Mouse (Mus musculus) left cerebral cortex, postnatal 14 days (tissue): ENCODE data around the gene Rerg. TPM values are rescaled to one million over a fixed set of nuclear protein-coding genes. Genes with fewer than 3 reads are reported as not detected.

Experiments
- DNase-seq, 2 experiments: peaks; one replicate each; pipeline ENCODE4 v3.0.0; 2021 to 2022; ENCODE audit warnings: low spot score in 2 of 2, mixed read lengths in 1 of 2
- intact Hi-C: fragments of 180-260 bp; cut with DNase I; formaldehyde crosslinking; loops from one replicate; pipeline ENCODE4 v1.15.1; 2025
- total RNA-seq, 2 experiments: library from RNA; stranded (reverse); gene quantifications; 2 replicates each; pipeline ENCODE4 v1.2.3; 2021

Rerg gene
- total RNA-seq, 2 experiments from 2014 or later: 8.1 to 9.3 TPM

DNA sequence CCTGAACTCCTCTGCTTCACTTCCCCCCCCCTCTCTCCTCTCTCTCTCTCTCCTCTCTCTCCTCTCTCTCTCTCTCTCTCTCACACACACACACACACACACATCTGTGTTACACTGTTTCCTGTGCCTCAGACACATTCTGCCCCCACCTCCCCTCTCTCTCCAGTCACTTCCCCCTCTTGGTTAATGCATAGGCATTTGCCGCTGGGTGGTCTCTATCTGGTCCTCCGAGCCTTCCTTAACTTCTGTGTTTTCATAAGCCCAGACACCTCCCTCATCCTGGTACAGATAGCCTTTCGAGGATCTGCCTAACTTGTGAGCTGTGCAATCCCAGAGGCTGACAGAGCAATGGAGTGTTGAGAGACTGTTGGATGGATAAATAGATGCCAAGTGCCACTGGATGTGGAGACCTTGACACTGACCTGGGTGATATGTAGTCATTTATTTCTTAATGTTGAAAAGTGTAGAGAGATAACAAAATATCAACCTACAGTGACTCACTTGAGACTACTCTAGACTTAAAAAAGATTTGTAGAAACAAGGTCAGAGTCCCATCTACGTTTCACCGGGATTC, 29.0 kb downstream of the Rerg start:
- no peak for DNase-seq
- intact Hi-C loops: no loop called here

DNA sequence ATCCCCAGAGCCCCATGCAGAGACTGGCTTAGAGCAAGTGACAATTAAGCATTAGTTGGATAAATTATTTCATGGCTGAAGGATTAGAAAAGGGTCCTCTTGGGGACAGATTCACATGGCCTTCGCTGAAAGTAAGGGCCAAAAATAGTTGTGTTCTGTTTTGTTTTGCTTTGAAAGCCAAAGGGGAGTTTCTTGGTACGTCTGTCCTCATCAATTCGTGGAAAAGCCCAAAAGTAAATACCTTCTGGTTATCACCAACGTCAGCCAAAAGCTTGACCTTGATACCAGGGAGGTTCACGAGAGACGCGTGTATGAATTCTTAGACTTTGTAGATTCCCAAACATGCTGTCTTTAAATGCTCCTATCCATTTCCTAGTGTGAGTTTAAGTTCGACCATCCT, 31.5 kb downstream of the Rerg start:
- intact Hi-C loops: no loop called here

DNA sequence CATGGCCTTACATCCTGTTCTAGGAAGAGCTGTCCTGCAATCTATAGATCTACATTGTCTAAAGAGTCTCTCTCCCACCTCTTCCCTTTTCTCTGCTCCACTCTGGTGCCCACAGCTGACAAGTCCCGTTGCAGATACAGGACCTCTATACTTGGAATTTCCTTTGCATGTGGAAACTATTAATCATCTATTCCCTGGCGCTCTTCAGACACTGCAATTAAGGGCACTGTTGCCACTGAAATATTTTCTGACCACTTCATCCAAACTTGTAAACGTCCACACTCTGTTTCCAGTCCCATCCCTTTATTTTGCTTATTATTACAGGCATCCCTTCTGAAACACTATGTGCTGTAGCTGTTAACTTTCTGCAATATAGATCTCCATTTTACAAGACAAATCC, 31.9 kb downstream of the Rerg start:
- intact Hi-C loops: no loop called here
- DNase-seq: no peak

More for the DNA sequence above, 31.5 kb downstream of the Rerg start:
- DNase-seq: no peak

DNA sequence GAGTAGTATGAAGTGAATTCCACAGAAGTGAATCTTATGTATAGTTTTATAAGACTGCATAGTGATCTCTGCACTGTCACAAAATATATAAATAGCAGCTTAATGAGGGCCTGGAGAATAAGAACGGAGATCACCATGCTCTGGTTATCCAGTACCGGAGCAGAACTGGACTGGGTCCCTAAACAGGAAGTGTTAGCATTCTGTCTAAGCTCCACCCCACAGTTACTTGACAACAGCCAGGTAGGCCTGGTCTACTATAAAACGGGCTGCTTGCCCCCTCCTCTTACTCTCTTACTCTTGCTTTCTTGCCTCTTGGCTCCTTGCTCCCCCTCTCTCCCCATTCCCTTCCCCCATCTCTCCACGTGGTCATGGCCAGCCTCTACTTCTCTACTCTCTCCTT, 33.9 kb downstream of the Rerg start:
- intact Hi-C loops: no loop called here
- no peak for DNase-seq

DNA sequence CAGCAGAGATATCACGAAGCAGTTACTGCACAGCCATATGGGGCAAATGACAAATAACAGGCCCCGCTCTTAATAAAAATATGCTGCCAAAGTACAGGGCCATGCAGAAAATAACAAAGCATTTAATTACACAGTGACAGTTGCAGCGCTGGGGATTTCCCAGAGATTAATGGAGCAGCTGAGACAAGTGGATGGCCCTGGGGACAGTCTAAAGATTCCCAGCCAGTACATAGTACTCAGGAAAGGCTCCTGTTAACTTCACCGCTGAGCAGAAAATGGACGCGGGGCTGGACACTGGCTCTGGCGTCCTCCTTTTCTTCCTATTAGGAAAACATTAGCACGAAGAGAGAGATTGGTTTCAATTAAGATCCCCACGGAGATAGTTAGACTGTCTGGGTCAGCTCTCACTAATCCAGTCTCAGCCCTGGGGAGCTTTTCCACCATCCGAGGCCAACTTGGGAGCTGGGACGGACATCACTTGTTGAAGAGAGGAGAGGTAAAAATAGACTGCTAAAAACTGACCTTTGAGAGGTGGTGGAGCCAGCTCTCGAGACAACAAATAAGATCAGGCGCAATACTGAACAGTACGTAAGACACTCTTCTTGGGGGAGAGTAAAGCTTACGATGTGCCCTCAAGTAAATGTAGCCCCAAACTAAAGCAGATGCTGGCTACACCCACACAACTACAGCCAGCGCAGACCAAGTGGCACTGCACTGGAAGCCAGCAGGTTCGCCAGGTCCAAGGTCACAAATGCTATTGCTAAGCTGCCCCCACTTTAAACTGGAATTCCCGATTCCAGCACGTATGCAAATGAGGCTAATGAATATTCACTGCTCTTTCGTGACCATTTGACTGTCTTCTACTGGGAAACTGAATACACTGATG, 34.5 kb downstream of the Rerg start:
- intact Hi-C loops: no loop called here
- DNase-seq: no peak

DNA sequence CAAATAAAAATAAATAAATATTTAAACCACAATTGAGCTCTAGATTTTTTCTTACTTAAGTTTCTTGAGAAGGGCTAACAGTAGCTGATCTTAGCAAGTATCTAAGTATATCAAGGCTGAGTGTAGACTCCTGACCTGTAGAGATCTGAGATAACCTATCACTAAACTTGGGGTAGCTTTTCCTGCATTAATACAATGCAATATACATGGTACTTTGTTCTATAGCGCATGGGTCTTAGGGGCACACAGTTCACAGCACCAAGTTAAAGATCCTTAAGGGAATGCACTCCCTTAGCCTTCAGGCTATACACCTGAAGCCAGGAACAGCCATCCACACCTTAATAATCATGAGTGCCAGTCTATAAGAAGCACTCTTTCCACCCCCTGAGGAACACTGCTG, 38.5 kb downstream of the Rerg start:
- intact Hi-C loops: no loop called here
- DNase-seq: no peak

DNA sequence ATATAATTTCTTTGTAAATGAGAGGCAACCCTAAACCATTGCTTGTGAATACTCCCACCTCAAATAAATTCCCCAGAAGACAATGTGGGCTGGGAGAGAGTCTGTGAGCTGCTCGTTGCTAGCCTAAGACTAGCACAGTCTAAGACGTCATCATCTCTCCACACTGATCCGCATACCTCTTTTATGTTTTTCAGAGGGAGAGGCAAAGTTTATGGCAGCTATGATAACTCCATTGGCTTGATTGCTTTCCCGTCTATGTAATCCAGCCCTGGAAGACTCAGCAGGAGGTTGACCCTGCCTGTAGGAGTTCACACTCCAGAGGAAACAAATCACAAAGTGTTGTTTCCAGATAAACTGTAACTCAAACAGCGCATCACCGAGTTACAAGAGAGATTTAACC, 38.9 kb downstream of the Rerg start:
- intact Hi-C loops: no loop called here

DNA sequence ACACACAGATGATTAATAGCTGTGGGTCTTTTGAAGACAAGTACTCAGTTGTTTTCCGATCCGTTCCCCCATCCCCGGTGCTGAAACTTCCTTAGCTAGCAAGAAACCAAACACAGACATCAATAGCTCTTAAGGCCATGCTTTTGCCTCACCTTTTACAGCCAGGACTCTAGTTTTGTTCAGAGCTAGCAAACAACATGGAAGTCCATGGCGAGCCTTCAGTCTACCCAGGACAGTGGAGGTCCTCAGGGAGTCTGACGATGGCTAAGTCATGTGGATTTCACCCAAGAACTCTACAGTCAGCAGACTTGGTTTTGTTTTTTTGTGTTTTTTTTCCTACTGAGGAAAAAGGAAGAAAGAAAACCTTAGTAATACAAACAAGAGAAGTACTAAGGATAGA, 43.4 kb downstream of the Rerg start:
- intact Hi-C loops: no loop called here
- DNase-seq: no peak

More for the DNA sequence above, 38.9 kb downstream of the Rerg start:
- DNase-seq: no peak

DNA sequence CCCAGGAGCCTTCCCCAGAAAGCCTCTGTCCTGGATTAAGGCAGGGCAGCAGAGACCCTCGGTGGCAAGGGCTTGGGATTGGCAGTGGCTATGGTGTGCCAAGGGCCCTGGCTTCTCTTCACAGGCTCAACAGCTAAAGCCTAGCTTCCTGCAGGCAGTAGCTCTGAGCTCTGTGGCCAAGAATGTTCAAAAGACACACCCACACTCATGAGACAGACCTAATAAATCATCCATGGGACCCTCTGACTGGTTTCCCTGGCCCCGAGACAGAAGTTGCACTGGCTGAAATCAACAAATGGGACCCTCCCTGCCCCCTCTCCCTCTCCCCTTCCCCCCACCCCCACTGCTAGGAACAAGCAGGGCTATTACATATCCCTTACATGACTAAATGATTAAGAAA, 44.1 kb downstream of the Rerg start:
- no peak for DNase-seq
- intact Hi-C loops: no loop called here

DNA sequence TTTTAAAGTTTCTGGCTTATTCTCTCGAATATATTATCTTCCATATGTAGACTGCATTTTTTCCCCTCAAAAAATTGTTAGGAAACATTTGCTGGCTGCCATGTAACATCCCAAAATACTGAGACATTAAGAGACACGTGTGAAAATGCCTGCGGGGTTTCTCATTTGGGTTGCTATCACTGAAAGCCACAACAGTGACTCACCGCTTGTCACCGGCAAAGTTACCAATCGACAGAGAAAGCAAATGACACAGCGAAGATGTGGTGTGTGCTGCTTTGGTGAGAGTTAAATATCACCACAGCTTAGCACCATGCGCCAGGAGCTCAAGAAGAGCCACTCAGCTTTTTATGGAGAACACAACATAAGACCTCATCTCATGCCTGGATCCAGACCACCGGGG, 44.9 kb downstream of the Rerg start:
- DNase-seq: peak; percentile 50 to 69
- intact Hi-C loops: no loop called here

DNA sequence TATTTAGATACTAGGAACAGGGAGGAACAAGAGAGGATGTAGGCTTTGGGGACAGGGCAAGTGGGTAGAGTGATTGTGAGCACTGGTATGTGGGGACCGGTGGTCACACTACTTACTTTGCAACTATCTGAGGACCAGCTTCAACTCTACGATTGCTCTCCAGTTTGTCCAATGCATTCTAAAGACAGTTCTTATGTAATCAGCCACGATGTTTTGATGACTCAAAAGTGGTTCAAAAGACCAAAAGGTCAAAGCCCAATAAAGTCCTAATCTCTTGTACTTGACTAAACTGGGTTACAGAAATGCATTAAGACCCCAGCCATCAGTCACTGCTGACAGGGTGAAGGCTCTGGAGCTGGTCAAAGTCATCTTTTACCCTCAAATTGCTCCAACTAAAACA, 45.3 kb downstream of the Rerg start:
- no peak for DNase-seq
- intact Hi-C loops: no loop called here

DNA sequence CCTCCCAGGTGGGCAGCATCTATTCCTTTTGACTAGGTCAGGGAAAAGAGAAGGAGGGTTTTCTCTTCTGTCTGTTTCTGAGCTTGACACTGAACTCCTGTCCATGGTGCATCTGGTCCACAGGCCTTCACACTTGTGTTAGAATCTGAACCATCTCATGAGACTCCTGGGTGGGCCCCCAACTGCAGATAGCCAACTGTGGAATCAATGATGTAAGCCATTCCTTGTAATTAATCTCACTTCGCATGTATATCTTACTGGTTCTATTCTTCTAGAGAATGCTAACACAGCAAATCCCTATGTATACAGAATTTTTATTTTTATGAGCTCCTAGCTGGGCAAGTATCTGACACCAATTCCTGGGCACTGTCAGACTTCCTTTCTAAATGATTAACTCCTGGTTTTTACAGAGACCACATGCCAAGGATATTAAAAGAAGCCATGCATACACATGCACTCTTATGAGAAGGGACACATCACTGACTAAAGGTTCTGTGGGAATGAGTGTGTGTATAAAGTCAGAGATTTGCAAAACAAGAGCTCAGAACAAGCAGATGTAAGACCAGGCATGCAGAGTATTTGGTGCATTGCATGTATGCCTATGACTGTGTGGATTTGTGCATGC, 53.3 kb downstream of the Rerg start:
- DNase-seq: no peak
- intact Hi-C loops: no loop called here

DNA sequence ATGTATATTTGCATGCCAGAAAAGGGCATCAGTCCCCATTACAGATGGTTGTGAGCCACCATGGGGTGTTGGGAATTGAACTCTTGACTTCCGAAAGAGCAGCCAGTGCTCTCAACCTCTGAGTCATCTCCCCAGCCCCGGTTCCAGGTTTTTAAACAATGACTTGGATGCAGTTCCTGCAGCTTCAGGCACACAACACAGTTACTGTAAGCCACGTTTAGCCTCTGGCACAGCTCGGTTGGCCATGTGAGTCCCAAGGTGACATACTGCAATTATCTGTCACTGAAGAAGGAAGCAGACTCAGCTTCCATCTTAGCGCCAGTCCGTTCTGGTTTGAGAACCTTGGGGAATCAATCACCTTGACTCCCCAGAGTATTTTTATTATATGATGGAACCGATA, 55.4 kb downstream of the Rerg start:
- intact Hi-C loops: no loop called here
- DNase-seq: no peak

DNA sequence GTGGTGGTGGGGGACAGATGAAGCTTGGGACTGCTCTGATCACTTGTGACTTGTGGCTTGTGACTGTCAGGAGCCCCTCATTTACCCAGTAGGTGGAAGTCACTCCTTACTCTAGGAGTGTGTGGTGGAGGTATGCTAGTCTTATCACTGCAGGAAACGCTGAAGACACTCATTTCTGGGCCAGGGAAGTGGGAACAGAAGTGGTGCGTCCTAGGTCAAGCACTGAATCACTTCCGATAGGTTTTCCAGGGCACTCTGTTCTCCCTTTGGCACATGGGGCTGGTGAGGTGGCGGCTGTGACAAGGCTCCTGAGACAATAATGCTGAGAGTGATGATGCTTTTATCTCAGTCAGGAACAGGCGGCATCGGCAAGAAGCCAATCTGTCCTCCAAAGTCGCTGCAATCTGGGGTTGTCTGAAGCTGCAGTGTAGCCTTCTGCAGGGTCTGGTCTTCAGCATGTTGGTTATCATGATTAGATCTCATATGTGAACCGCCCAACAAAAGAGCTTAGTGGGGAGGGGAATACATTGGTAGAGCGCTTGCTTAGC, 59.0 kb downstream of the Rerg start:
- intact Hi-C loops: no loop called here
- no peak for DNase-seq

DNA sequence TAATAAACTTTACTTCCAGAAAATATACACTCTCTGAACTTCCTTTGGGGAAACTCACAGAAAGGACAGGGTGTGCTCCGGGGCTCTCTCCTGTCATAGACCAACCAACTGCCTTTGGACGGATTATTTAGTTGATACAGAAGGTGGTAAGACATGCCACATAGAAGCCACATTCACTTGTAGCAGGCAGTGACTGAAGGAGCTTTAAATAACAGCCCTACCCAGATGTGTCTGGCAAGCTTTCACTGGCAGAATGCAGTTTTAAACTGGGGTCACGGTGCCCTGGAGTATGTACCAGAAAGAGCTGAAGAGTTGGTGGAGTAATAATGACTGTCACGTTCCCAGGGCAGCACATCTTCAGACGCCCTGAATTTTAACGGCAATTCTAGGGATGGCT, 59.5 kb downstream of the Rerg start:
- intact Hi-C loops: no loop called here
- no peak for DNase-seq

DNA sequence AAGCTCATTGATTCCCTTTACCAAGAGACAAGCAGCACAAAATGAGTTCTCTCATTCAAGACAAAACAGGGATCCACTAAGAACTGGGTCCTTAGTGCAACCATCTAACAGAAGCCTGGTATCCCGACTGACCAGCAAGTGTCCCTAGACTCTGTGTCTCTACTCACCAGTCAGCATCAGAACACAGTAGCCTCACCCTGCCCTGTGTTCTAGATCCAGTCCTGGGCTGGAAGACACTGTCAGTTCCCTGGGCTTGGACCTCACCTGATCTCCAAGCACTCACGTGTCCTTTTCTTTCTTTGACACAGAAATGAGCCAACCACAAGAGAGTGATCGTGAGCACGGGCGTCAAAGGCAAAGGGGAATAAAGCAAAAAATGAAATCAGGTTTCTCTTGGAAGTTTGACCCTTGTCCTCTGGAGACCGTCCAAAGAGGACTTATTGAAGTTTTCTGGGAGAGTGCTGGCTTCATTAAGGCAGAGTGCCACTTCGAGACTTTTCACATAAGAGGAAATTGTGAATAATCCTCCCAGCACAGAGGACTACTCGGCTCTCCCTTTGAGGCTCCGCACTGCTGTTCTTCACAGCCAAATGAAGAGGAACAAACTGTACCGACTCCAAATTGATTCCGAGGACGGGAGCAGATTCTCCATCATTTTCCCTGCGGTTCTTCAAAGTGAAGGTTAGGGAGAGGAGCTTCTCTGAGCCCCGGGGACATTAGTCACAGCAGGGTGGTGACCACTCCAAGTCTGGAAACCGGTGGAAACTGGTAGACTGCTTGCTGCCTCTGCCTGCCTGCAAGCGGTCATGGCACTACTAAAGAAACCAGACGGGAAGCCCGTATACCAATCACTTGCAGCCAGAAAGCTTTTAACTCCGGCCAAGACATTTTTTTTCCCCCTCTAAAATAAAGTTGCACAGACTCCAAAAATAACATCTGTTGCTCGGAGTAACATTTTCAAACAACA, 60.2 kb downstream of the Rerg start:
- DNase-seq: no peak
- intact Hi-C loops: no loop called here

DNA sequence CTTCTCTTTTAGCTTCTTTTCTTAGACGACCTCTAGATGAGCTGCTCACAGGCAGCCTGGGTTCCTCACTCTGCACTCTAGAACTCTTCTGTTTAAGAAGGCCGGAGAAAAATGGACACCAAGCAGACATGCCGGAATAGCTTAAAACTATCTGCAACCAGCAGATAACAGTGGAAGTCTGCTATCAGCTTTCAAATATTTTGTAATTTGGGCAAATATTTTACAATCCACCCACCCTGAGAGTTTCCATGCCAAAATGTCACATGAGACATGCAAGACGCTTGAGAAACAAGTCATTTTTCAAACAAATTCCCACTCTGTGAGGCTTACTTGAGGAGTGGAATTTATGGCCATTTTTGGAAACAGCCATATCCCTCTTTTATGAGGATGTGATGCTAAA, 65.0 kb downstream of the Rerg start:
- intact Hi-C loops: no loop called here
- no peak for DNase-seq

DNA sequence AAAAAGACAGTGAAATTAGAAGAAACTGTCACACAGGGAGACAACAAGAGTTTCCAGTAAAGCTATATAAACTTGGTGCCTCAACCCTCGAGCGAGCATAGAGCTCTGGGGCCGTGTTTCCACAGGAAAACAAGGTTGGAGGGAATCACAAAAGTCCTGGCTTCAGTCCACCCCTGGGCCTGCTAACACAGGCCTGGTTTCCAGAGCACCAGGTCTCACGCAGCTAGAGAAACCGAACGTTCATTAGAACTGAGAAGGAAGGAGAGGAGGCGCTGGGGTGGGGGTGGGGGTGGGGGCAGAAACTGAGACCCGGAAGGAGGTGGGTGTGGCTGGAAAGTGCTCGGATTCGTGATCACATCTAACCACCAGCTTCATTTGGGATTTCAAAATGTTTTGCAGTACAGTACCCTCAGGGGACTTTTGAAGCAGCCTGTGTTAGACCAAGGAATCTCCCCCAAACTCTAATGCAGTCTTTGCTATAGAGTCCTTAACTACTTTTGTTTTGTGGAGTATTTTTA, 67.6 kb downstream of the Rerg start:
- intact Hi-C loops: no loop called here
- no peak for DNase-seq
